Mouse (Mus musculus) left cerebral cortex, postnatal 25 days (tissue): ENCODE measurements around the gene Wdr91. TPM values are rescaled to one million over a fixed set of nuclear protein-coding genes. Genes with fewer than 3 reads are reported as not detected.

Source experiments
- DNase-seq, 2 experiments: peaks; one replicate each; pipeline ENCODE4 v3.0.0; 2022; ENCODE audit warnings: low spot score in 2 of 2, mixed read lengths in 1 of 2
- intact Hi-C: fragments of 180-260 bp; cut with DNase I; formaldehyde crosslinking; loops from one replicate; pipeline ENCODE4 v1.15.1; 2025
- total RNA-seq, 2 experiments: library from RNA; stranded (reverse); gene quantifications; 2 replicates each; pipeline ENCODE4 v1.2.3; 2021

The Wdr91 gene
- total RNA-seq, 2 experiments from 2014 or later: 28.3 to 36.4 TPM

- DNase-seq: no peak
- intact Hi-C loops: no loop called here
Measured at GRCm38 (mm10) chr6:34887131-34887850, 23.4 kb downstream of the Wdr91 start.

- intact Hi-C loops: no loop called here
- DNase-seq: no peak
Measured at GRCm38 (mm10) chr6:34884724-34885123, 26.0 kb downstream of the Wdr91 start.

GRCm38 (mm10) chr6:34879911-34880475 lies 30.7 kb downstream of the Wdr91 start:
- intact Hi-C loops: loop anchor here (5.0 kb wide), 1 partner anchor 368 kb away; no protein-coding TSS in a partner anchor
- DNase-seq: peak; percentile 56 to 76

GRCm38 (mm10) chr6:34879101-34879740 lies 31.5 kb downstream of the Wdr91 start:
- no peak for DNase-seq
- intact Hi-C loops: loop anchor here (5.0 kb wide), 1 partner anchor 367 kb away; no protein-coding TSS in a partner anchor

- intact Hi-C loops: loop anchor here (1.0 to 5.0 kb wide), 2 partner anchors 97 to 365 kb away; partner anchors contain the start of gene Agbl3
- DNase-seq: peak; percentile 92 to 93
Measured at GRCm38 (mm10) chr6:34877509-34878321, 33.0 kb downstream of the Wdr91 start, which contains the start of gene Cyren. Gene Cyren (minus strand): TSS chr6:34878060.

GRCm38 (mm10) chr6:34876835-34877156 lies 33.9 kb downstream of the Wdr91 start:
- intact Hi-C loops: loop anchor here (5.0 kb wide), 1 partner anchor 364 kb away; no protein-coding TSS in a partner anchor
- DNase-seq: no peak

GRCm38 (mm10) chr6:34875966-34876834 lies 34.5 kb downstream of the Wdr91 start:
- intact Hi-C loops: loop anchor here (5.0 kb wide), 1 partner anchor 364 kb away; no protein-coding TSS in a partner anchor
- DNase-seq: no peak

GRCm38 (mm10) chr6:34875268-34875761 lies 35.4 kb downstream of the Wdr91 start:
- peak in 1 of 2 experiments; percentile 53 for DNase-seq
- intact Hi-C loops: loop anchor here (5.0 kb wide), 1 partner anchor 363 kb away; no protein-coding TSS in a partner anchor

- DNase-seq: no peak
- intact Hi-C loops: no loop called here
Measured at GRCm38 (mm10) chr6:34874101-34874921, 36.4 kb downstream of the Wdr91 start.

- DNase-seq: no peak
Measured at GRCm38 (mm10) chr6:34872871-34873270, 37.8 kb downstream of the Wdr91 start.

GRCm38 (mm10) chr6:34871929-34872328 lies 38.7 kb downstream of the Wdr91 start:
- intact Hi-C loops: no loop called here
- DNase-seq: no peak

More at GRCm38 (mm10) chr6:34872871-34873270, 37.8 kb downstream of the Wdr91 start:
- intact Hi-C loops: no loop called here

- intact Hi-C loops: no loop called here
- DNase-seq: no peak
Measured at GRCm38 (mm10) chr6:34870724-34871123, 40.0 kb downstream of the Wdr91 start.

- DNase-seq: no peak
- intact Hi-C loops: no loop called here
Measured at GRCm38 (mm10) chr6:34870136-34870535, 40.5 kb downstream of the Wdr91 start.

- intact Hi-C loops: no loop called here
- no peak for DNase-seq
Measured at GRCm38 (mm10) chr6:34869225-34869915, 41.3 kb downstream of the Wdr91 start.

GRCm38 (mm10) chr6:34868507-34869217 lies 42.0 kb downstream of the Wdr91 start:
- intact Hi-C loops: no loop called here
- DNase-seq: no peak

GRCm38 (mm10) chr6:34867995-34868350 lies 42.7 kb downstream of the Wdr91 start:
- no peak for DNase-seq
- intact Hi-C loops: no loop called here
